Mouse (Mus musculus): ENCODE measurements around the gene Gfy.
A peak's percentile ranks its signal among the peaks of the same experiment; 100 is the strongest.
"Not testable (repeated sequence)": the region's sequence is repeated elsewhere in the genome, so short reads cannot be mapped to it uniquely, and the experiment has no call there.

The Gfy gene

DNA sequence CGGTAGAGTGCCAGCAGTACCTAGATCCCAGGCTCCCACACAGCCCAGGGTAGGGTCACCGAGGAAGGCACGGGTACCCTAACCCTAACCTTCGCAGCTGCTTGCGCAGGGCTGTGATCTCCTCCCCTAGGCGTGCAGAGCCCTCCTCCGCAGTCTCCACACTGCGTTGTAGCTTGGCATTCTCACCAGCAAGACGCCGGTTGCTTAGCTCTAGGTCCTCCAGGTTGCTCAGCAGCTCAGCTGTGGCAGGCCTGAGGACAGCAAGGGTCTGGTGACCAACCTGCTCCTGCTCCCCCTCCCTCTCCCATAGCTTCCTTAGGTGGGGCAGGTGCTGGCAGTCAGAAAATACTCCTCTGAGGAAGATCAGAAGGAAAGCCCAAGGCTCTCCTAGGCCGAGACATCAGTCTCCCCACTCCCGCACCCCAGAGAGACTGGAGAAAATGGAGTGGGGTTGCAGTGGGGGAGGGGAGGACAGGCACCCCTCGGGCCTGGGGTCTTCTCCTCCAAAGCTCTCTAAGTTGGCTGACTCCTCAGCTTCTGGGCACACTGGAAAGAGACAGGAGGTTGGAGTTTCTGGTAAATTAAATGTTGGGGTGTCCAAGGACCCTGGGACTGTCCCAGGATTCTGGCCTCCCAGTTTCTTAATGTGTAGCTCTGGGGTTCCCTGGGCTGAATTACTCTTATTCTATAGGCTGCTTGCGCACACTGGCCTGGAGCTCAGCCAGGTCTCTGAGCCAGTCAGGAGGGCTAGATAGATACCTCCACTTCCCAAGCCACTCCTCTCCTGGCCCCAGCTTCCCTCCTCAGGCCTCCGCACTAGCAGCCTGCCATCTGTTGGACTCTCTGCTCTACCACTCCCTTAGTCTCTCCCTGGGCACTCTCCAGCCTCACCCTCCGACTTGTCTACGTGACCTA is 14.8 kb upstream of the Gfy start:
- no peak for ATAC-seq (ENCODE audit: low TSS enrichment)

DNA sequence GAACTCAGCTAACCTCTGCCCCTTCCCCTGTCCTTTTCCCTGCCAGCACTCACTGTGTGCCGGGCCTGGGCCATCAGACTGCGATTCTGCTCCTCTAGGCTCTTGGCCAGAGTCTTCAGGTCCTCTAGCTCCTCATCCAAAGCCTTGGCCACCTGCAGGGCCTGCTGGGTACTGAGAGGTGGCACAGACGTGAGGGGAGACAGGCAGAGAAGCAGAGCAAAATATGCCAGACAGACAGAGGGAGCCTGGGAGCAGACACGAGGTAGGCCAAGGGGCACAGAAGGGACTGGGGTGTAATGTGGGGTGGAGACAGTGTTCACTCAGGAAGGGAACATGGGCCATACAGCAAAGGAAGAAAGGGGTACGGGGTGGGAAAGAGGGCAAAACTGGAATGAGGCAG is 14.0 kb upstream of the Gfy start:
- no peak for ATAC-seq (ENCODE audit: low TSS enrichment)

DNA sequence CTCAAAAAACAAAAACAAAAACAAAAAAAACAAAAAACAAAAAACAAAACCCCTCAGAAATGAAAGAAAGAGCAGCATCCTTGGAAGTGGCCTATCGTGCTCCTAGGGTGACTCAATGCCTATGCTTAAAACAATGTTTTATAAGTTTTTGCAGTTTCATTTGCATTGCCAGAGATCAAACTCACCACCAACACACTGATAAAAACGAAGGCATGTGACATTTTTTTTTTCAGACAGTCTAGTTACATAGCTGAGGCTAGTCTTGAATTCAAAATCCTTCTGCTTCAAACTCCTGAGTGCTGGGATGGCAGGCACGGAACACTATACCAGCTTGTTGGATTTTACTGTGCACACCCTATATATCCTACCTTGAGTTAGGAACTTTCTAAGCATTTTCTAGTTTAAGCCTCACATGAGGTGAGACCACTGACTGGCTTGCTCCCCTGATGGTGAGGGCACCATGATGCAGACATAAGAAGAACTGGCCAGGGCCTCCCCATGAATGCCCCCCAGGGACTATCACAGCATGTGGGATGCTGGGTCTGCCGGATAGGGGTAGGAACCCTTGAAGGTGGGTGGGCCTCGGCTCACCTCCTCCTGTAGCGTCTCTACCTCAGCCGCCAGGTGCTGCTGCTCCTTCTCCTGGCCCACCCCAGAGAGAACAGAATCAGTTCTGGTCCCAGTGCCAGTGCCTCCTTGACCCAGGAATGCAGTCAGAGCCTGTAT is 13.4 kb upstream of the Gfy start:
- ATAC-seq (ENCODE audit: low TSS enrichment) = no peak

DNA sequence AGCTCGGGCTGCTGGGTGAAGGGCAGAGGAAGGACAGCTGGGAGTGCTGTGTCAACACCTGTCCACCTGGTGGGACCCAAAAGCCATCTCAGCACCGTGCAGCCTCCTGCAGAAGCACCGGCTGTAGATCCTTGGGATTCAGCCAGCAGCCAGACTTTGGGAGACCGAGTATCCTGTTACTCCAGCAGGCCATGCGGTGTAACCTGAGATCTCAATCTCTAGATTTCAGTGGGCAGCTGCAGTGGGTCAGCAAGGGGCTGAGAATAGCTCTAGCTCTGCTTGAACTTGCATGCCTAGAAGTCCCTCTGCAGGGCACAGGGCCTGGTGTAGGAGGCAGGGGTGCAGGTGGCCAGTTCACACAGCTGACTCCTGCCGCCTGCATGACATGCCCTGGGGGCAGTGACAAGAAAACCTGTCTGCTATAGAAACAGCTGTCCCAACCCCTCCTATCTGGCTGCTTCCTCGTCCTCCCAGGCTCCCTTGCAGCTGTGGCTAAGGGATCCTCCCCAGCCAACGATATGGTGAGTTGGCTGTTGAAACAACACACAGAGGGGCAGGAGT is 12.5 kb upstream of the Gfy start:
- ATAC-seq (ENCODE audit: low TSS enrichment) = no peak

GRCm38 (mm10) chr7:45191161-45191560 is 11.8 kb upstream of the Gfy start:
- ATAC-seq (ENCODE audit: low TSS enrichment) = no peak

DNA sequence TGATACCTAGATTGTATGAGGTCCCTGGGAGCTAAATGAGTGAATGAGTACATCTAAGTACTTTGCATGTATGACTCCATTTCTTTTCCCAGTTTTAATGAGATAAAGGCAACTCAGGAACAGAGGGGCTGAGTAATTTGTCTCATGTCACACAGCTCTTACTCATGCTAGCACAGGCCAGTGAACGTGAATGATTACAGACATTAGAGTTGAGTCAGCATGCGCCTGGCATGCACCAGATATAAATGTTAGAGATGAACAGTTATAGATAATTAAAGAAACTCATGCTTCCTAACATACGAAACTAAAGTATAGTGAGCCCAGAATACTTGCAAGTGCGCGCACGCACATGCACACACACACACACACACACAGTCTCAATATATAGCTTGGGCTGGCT is 10.8 kb upstream of the Gfy start:
- no peak for ATAC-seq (ENCODE audit: low TSS enrichment)

- peak; percentile 80 for ATAC-seq (ENCODE audit: low TSS enrichment)
These were observed 10.2 kb upstream of the Gfy start for GRCm38 (mm10) chr7:45189600-45189999.

GRCm38 (mm10) chr7:45185921-45186320 is 6.6 kb upstream of the Gfy start:
- no peak for ATAC-seq (ENCODE audit: low TSS enrichment)

- no peak for ATAC-seq (ENCODE audit: low TSS enrichment)
These were observed 4.3 kb upstream of the Gfy start for GRCm38 (mm10) chr7:45183672-45184071.

GRCm38 (mm10) chr7:45182606-45183005 is 3.2 kb upstream of the Gfy start:
- ATAC-seq (ENCODE audit: low TSS enrichment) = peak; percentile 31; the same call in 1 of the 2 replicates

DNA sequence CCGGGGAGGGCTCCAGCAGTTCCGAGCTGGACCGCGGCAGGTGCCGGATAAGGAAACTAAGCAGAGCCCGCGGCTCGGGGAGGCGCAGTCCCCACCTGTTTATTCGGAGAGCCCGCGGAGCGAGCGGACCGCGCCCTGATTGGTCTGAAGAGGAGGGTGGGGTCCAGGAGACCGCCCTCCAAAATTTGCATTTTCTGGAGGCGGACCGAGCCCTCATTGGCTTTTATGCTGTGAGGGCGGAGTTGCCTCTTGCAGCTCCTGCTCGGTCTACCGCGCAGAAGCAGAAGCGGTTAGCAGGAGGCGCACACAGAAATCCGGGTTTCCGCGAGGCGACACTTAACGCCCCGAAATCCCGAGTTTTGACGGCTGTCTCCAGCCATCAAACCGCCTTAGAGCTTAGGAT is 2.8 kb upstream of the Gfy start:
- peak; percentile 92 for ATAC-seq (ENCODE audit: low TSS enrichment)

DNA sequence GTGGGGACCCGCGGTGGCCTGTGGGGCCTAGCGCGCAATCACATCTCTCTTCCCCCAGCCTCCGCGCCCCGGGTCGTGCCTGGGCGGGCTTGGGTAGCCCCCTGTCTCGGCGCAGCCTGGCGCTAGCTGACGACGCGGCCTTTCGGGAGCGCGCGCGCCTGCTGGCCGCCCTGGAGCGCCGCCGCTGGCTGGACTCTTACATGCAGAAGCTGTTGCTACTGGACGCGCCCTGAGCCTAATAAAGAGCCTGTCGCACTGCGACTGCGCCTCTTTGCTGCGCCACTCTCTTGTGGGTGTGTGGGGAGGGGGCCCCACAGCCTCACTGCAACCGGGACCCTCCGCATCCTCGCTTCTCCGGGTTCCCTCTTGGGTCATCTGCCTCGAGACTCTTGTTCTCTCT is 2.2 kb upstream of the Gfy start:
- no peak for ATAC-seq (ENCODE audit: low TSS enrichment)

DNA sequence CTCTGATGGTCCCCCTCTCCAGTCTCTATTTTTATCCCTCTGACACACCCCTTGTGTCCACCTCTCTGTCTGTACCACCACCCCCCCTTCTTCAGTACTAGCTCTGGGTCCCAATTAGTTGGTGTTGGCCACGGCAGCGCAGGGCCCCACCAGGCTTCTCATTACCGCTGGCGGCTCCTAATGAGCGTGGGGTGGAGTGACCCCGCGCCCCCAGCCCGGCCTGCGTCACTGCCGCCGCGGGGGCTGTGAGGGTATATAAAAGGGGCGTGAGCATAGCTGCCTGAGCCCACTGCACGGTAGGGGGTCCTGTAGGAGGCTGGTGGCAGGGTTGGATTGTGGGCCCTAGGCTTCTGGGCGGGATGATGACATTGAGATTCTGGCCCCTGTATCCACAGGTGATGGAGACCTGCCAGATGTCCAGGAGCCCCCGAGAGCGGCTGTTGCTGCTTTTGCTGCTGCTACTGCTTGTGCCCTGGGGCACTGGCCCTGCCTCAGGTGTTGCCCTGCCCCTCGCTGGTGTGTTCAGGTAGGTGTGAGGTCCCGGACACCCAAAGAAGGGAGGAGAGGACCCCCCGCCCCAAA is 1.6 kb upstream of the Gfy start, which contains the start of gene Pth2:
Gene Pth2 (plus strand): TSS at position 100 of the 582 bp plus-strand sequence.
- ATAC-seq (ENCODE audit: low TSS enrichment) = no peak

DNA sequence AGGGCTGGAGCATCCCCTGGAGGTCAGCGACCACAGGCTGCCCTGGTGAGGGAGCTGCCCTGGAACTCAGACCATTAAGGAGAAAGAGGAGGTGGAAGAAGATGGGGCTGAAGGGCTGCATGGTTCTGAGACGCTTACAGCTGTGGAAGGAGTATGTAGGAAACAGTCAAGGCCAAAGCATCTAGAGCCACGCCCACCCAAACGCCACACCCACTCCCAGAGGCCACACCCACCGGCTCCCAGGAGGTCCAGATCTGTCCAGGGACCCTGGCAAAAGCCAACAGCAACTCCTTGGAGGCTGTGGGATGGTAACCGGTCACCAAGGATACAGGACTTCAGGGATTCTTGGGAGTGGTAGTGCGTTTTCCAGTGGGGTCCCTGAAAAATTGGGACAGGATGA is 819 bp downstream of the Gfy start:
- ATAC-seq (ENCODE audit: low TSS enrichment) = no peak

- ATAC-seq (ENCODE audit: low TSS enrichment) = no peak; the same call in 1 of the 2 replicates
These were observed 3.0 kb downstream of the Gfy start for GRCm38 (mm10) chr7:45176356-45176755.

GRCm38 (mm10) chr7:45175929-45176328 is 3.4 kb downstream of the Gfy start:
- 0 out of 2 replicates have a peak, but pooled peaks have one; percentile 2 for ATAC-seq (ENCODE audit: low TSS enrichment)

DNA sequence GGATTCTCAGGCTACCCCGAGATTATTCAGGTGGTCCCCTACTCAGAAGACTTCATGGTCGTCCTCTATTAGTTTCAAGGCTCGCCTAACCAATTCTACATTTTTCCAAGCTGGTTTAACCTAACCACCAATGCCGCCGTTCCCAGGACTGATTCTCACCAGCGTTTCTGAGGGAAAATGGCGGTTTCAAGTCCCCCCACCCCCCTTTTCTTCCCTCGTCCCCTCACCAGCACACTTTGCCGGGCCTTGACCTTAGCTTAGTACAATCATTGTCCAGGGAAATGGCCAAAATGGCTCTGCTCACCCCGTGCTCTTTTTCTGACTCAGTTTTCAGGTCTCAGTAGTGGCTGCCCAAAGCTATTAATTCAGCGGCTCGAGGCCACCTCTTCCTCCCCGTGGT is 4.0 kb downstream of the Gfy start:
- no peak for ATAC-seq (ENCODE audit: low TSS enrichment)

- 0 out of 2 replicates have a peak, but pooled peaks have one; percentile 7 for ATAC-seq (ENCODE audit: low TSS enrichment)
These were observed 4.6 kb downstream of the Gfy start for GRCm38 (mm10) chr7:45174567-45175280.

GRCm38 (mm10) chr7:45173772-45174171 is 5.6 kb downstream of the Gfy start:
- not testable (repeated sequence) for ATAC-seq (ENCODE audit: low TSS enrichment)

DNA sequence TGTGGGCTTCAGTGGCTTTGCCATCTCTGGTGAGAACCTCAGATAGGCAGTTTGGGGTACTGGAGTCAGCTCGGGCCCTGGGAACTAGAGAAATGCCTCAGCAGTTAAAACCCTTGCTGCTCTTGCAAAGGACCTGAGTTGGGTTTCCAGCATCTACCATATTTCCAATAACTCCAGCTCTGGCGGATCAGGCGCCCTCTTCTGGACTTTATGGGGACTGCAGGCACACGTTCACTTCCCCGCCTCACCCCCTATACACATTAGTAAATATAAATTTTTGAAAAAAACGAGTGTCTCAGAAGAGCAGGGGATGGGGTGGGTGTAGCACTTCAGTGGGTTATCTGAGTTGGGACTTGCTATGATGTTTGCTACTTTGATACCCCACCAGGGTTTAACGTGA is 6.4 kb downstream of the Gfy start:
- ATAC-seq (ENCODE audit: low TSS enrichment) = no peak

GRCm38 (mm10) chr7:45169495-45169894 is 9.9 kb downstream of the Gfy start:
- ATAC-seq (ENCODE audit: low TSS enrichment) = 0 out of 2 replicates have a peak, but pooled peaks have one; percentile 18

Measured in frontal cortex, adult (tissue).